Mouse (Mus musculus) megakaryocyte, adult 5-6 weeks (primary cell): ENCODE measurements around the gene Ciao2b. TPM values are rescaled to one million over a fixed set of nuclear protein-coding genes. Genes with fewer than 3 reads are reported as not detected.
"Not testable (repeated sequence)": the region's sequence is repeated elsewhere in the genome, so short reads cannot be mapped to it uniquely, and the experiment has no call there.

Source experiments
- ATAC-seq: 2 replicates; pipeline ENCODE4 v1.8.0; 2016; ENCODE audit warnings: mild to moderate bottlenecking, inconsistent platforms; ENCODE audit not compliant: poor library complexity, severe bottlenecking
- total RNA-seq, 2 experiments: library from RNA; stranded (forward) in 1 of 2; stranded (reverse) in 1 of 2; fragments of 153-499, 151-499 nt in 1 of 2; fragments of 221-1000, 200-1000 nt in 1 of 2; gene quantifications; 2 replicates each; pipeline versions ENCODE4 v1.2.3 to v1.2.4; 2015 to 2017

Gene Ciao2b
- total RNA-seq (2015) (18.9 and 25.7 TPM in 2 replicates), total RNA-seq (2017) (15.1 and 28.2 TPM in 2 replicates)

DNA sequence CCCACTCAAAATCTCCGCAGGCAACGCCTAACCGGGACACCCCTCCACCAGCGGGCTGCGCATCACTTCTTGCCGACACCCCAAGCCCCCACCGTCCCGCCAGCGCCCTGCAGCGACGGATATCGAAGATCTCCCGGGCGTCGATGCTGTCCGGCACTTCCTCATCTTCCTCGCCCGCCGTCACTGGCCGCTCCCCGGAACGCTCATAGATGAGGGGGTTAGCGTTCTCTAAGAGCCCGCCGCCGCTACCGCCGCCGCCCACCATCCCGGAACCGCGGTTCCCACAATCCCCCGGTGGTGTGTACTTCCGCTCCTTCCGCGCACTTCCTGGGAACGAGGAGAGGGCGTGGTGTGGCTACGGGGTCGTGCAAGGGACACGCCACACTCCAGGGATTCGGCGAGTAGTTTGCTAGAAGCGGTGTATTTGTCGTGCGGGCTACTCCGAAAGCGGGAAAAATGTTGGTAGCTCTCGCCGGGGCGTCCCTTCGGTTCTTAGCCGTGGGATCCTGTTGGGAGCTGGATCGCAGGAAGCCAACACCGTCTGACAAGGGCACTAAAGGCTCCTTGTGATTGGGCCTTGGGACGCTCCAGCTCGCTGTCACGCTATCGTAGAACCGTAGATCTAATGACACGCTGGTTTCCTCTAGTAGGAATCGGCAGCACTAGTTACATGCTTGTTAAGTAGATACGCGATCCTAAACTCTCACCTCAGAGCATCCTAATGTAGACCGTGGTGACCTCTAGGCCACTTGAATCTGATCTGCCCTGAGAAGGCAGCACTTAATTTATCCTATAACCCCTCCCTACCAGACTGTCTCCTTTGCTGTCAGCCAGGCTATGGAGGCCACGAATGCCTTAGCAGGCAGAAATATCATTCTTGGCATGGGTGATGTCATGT lies at the start of gene Ciao2b:
Gene Ciao2b (minus strand): TSS at position 540 of the 898 bp plus-strand sequence.
- ATAC-seq = peak; percentile 91

DNA sequence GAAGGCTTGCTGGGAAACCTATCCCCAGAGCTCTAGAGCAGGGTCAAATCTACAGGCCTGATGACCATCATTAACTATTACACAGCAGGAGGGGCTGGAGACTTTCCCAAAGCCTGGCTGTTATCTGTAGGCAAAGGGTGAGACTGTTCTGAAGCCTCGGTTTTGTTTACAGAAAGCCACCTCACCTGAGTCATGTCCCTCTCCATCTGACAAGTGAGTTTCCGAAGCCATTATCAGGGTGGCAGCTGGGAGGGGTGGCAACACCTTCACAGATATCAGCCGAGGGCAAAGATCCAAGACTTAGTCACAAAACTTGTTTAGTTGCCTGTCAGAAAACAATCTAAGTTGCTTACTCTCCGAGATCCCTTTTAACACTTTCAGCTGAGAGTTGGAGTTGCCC lies 46.7 kb upstream of the Ciao2b start:
- ATAC-seq = no peak

GRCm38 (mm10) chr8:104655614-104656013 lies 13.8 kb upstream of the Ciao2b start:
- ATAC-seq = no peak

- peak; percentile 100 for ATAC-seq
Observed at GRCm38 (mm10) chr8:104654984-104655383, 13.2 kb upstream of the Ciao2b start.

GRCm38 (mm10) chr8:104644187-104644586 lies 2.4 kb upstream of the Ciao2b start:
- not testable (repeated sequence) for ATAC-seq

GRCm38 (mm10) chr8:104642324-104642654 lies 524 bp upstream of the Ciao2b start:
- ATAC-seq = no peak

DNA sequence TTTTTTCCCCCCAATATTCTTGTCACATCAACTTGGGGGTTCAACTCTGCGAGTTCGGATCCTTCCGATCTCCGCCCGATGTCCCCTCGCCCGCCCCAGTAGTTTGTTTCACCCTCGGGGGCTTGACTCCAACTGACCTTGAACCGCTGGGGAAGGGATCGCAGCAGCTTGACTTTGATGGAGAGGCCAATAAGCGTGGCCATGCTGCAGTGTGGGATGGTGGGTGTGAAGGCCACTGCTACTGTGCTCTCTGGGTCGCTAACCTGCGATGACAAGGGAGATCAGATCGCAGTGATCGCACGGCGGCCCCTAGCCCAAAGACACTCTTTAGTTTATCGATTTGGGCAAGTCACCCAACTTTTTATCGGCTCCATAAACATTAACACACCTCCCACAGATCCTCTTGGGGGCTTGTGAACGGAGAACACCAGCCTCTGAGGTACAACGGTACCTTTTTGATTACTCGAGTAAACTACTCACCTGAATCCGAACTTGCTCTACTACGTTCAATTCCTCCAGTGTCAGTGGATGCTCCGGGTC lies 864 bp downstream of the Ciao2b start:
- ATAC-seq = no peak

GRCm38 (mm10) chr8:104640241-104640640 lies 1.5 kb downstream of the Ciao2b start:
- no peak for ATAC-seq

- no peak for ATAC-seq
Observed at GRCm38 (mm10) chr8:104638010-104638409, 3.8 kb downstream of the Ciao2b start.

DNA sequence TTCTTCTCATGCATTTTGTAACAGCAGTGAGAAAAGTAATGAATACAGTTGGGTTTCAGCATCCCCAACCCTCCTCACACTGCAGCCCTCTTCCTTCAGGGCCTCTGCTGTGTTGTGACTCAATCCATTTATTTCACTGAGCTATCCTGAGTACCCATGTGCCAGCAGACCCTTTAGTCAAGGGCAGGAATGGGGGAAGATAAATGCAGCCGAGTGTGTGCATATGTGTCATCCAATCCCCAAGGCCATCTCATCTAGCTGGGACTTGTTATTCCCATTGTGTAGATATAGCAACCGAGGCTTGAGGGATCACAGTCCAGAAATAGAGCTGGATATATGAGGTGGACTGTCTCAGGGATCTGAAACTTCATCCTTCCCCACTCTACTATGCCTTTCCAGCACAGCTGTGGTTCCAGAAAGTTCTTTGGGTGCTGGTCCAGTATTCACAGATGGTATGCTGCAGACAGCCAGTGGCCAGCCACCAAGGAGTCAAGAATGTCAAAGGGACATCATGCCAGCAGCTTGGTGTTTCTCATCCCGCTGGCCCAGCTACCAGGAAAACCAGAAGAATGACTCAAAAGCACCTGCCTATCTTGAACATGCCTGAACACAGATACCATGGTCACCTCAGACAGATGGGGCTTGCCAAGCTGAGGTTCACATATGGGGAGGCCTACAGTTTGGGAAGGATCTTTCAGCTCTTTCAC lies 6.6 kb downstream of the Ciao2b start:
- ATAC-seq = no peak

- no peak for ATAC-seq
Observed at GRCm38 (mm10) chr8:104633156-104633744, 8.5 kb downstream of the Ciao2b start.

DNA sequence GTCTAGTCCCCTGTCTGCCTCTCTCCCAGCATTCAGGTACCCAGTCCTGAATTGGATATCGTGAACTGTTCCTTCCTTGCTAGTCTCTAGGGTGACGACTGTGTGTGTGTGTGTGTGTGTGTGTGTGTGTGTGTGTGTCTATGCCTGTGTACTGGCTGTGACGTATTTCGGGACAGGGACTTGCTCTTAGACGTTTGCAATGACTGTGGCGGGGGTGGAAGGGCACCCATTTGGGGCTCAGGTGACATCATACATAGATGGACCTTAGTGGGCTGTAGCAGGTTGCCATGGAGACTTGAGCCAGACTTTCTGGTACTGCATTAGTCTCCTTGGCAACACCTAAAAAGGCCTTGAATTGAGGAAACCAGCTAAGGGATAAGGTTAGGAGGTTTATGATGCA lies 9.3 kb downstream of the Ciao2b start:
- no peak for ATAC-seq

DNA sequence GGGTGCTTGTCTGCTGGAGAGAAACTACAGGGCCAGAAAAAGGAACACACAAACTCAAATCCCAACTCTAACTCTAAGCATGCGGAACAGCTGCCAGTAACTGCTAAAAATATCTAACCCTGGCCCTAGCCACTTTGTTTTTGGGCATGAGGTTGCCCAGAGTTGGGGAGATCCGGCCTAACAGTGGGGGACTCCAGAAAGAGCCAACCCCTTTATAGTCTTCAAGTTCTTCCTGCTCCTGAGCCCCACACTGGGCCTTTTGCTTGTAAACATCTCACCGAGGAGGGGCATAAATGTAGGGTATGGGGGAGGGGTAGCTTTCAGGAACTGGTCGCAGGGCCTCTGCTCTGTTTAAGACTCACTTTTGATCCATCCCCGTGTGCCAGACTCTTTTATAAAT lies 9.8 kb downstream of the Ciao2b start:
- ATAC-seq = no peak

DNA sequence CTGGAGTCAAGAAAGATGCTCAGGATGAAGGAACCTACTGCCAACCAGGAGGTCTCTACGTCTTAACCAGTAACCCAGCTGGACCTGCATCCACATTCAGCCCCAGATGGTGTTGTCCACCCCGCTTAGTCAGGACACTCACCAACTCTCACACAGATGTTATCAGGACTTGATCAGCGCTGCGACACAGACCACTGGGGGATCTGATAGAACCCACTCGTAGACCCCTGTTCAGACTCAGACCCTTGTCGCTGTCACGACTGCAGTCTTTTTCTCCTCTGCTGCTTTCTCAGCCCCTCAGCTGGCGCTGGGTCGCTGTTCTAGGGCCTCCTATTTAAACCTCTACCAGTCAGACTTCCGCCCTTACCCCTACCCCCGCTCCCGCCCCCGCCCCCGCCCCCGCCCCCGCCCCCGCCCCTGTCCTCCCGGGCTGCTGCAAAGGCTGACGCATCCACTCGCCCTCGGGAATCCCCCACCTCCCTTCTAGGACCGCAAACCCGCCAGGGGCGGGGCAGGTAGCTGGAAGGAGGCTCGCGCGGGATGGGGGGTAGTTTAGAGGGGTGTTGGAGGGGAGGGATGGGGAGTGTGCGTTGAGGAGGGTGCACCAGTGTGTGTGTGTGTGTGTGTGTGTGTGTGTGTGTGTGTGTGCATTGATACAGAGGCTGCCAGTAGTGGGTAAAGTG lies 10.6 kb downstream of the Ciao2b start, which contains the start of gene Rrad:
Gene Rrad (minus strand): TSS at position 347 of the 683 bp plus-strand sequence.
- peak; percentile 70 for ATAC-seq

DNA sequence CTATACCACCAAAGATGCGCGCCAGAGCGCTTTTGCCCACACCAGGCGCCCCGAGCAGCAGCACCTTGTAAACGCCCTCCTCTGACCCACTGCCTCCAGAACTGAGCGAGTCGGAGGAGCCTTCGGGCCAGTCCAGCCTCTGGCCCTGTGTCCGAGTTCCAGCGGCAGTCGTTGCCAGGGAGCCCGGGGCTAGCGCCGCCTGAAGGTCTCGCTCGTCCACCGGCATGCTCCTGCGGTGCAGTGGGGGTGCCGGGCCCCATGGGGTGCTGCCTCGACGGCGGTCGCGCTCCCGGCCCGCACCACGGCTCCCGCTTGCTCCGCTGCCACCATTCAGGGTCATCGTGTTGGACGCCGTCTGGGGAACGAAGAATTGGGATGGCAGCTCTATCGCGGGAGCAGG lies 11.2 kb downstream of the Ciao2b start:
- ATAC-seq = peak; percentile 28

GRCm38 (mm10) chr8:104630111-104630479 lies 11.7 kb downstream of the Ciao2b start:
- no peak for ATAC-seq

DNA sequence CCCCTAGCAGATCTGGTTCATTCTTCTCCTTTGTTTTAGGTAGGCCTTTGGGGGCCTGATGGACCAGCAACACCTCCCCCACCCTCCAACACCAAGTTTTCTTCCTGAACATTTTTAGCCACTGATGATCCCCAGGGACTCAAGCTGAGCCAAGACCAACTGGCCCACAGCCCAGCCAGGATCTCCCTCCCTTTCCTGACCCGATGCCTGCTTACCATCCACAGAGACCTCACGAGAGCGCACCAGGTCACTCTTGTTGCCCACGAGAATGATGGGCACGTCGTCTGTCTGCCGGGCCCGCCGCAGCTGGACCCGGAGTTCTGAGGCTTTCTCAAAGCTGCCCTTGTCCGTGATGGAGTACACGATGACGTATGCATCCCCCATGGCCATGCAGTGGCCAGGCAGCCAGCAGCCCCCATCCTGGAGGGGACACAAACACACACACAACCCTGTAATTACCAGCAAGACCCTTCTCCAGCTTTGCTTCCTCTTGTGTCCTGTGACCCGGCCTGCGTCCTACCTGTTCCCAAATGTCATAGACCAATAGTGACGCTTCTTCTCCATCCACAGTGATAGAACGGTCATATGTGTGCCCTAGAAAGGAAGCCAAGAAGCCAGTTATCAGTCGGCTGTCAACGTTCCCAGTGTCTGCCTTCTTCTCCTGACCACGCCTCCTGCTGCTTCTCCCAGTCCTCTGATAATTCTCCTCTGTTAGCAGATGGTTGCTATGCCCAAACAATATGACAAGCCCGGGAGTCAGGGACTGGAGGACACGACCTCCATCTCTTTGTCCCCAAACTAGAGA lies 12.3 kb downstream of the Ciao2b start:
- ATAC-seq = no peak

DNA sequence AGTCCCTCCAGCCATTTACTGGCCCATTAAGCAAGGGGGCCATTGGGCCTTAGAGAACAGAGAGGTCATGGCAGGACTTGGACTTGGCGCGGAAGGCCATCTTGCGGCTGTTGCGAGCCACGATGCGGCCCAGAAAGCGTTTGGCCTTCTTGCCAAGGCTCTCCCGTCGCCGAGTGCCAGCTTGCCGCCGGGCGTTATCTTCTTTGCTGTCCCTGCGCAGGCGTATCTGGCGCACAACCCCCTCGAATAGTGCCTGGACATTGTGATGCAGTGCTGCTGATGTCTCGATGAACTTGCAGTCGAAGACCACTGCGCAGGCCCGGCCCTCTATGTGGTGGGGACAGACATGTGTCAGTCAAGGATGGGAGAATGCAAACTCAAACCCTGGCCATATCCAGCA lies 13.4 kb downstream of the Ciao2b start:
- no peak for ATAC-seq

- no peak for ATAC-seq
Observed at GRCm38 (mm10) chr8:104627065-104627740, 14.6 kb downstream of the Ciao2b start.
